Mouse (Mus musculus): ENCODE measurements around the gene Slc25a16.

DNA sequence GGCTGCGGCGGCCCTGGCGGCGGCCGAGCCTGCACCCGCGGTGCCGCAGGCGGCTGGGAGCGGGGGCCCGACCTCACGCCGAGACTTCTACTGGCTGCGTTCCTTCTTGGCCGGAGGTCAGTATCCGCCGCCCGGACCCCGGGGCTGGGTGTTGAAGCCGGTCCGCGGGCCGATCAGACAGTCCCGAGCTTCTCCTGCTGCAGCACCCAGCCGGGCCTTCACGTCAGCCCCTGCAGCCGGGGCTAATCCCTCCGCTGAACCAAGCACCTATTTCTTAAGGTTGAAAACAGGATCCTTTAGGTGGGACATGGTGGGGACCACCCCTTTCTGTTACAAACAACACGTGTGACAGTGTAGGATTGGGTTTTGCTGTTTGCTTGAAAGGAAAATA lies 328 bp downstream of the Slc25a16 start:
- no peak for TF ChIP-seq CTCF (conservative IDR thresholded peaks at IDR 0.05; ENCODE audit: low read length)
- no peak for TF ChIP-seq NANOG (IDR thresholded peaks at IDR 0.05; ENCODE audit: borderline replicate concordance, low read length)
- no peak for TF ChIP-seq POU5F1 (IDR thresholded peaks at IDR 0.05; ENCODE audit: borderline replicate concordance, low read length)

Measured in E14TG2a.4 (cell line).